Mouse (Mus musculus) adrenal gland (tissue): ENCODE measurements around the gene Wnt7a.

Experiments used
- intact Hi-C: fragments of 180-260 bp; cut with DNase I; formaldehyde crosslinking; loops from one replicate; pipeline ENCODE4 v1.15.1; 2025

Gene Wnt7a

DNA sequence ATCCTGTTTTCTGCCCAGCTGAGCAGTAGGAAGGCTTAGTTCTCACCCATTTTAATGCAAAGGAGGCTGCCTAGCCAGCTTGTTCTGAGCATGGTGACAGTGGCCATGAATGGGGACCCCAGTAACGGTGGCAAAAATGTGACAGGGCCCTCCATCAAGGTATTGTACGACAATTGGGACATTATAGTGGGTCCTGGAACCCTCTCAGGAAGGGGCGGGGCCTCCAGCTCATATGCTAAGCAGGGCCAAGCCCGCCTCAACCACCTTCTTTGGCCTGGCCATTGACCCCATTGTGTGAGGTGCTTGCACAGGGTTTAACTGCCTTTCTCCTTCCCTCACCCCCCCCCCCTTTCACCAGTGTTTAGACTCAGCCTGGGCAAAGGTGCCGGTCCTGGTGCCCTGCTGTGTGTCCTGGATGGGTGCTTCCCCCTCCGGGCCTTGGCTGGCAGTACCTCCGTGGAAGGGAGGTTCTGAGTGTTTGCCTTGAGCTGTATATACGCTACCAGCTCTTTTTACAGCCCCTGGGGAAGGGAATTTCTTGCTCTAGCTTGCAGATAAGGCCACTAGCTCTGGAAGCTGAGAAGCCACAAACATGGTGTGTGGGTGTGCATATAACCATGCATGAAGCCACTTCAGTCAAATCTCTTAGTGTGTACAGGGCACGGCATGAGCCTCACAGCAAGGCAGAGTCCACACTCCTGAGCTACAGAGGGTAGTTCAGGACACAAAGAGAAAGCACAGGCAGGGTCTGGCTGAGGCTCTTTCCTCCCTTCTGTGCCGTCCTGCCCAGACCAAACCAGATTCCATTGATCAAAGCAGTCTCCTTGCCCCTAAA is 64.9 kb downstream of the Wnt7a start:
- intact Hi-C loops: no loop called here

- intact Hi-C loops: no loop called here
Observed at GRCm38 (mm10) chr6:91345091-91345490, 66.1 kb downstream of the Wnt7a start.

GRCm38 (mm10) chr6:91339612-91340246 is 71.4 kb downstream of the Wnt7a start:
- intact Hi-C loops: no loop called here

DNA sequence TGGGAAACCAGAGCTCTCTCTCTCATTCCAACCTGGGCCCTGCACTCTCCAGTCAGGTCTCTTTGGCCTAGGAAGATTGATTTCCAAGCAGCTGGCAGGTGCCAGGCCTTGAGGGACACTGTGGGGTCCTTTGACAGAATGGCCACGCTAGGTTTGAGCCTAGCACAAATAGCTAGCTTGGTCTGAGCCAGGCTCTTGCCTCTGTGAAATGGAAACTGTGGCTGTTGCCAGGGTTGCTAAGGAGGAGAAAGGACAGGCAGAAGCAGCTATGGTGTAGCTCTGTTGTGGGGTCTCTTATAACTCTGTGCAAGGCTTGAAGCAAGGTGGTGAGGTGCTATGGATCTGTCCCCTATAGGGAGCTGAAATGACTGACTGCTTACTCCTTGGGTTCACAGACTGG is 75.7 kb downstream of the Wnt7a start:
- intact Hi-C loops: no loop called here

GRCm38 (mm10) chr6:91331886-91332285 is 79.3 kb downstream of the Wnt7a start:
- intact Hi-C loops: no loop called here

- intact Hi-C loops: no loop called here
Observed at GRCm38 (mm10) chr6:91325556-91325955, 85.6 kb downstream of the Wnt7a start.

GRCm38 (mm10) chr6:91324752-91325151 is 86.4 kb downstream of the Wnt7a start:
- intact Hi-C loops: no loop called here

GRCm38 (mm10) chr6:91322001-91322772 is 89.0 kb downstream of the Wnt7a start:
- intact Hi-C loops: no loop called here
